Mouse (Mus musculus): Measurements from ENCODE around the gene Jagn1. TPM values are rescaled to one million over a fixed set of nuclear protein-coding genes. Genes with fewer than 3 reads are reported as not detected.

The Jagn1 gene
- total RNA-seq, 2 experiments from 2014 or later, result 35.7 to 36.8 TPM

- Histone ChIP-seq H3K4me3 (peak overlapping the region; percentile 87), H3K27ac (peak overlapping the region; percentile 84)
- no peak for TF ChIP-seq CTCF (IDR thresholded peaks at IDR 0.05)
- peak in 1 of 2 experiments; percentile 24 for DNase-seq (ENCODE audit: extremely low spot score in 1 of 2, low spot score in 2 of 2)
- intact Hi-C loops (cut with DNase I), result loop anchor here (2.0 kb wide), 1 partner anchor 26 kb away; no protein-coding TSS in a partner anchor
These were observed 23.7 kb upstream of the Jagn1 start for GRCm38 (mm10) chr6:113418441-113419198.

DNA sequence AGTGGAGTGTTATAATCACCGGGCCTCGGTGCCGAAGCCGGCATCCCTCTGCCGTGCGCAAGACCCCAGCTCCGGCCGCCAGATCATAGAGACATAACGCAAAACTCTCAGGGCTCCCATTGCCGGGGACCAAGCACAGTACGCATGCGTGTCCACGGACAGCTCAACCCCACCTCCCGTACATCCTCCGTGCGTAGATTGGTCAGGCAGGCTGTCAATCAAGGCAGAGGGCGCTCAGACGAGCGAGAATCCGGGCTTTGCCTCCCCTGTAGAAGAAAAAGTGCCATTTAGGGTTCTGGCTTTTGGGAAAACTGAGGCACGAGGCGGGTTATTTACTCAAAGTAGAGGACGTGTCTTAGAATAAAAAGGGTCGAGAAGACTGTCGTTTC, 23.2 kb upstream of the Jagn1 start, which contains the start of gene Rpusd3:
TSS of gene Rpusd3 (minus strand) at position 142 of the 389 bp plus-strand sequence.
- Histone ChIP-seq H3K27ac (peak within 1 kb of the TSS; percentile 84), H3K4me3 (peak within 1 kb of the TSS; percentile 87)
- no peak for TF ChIP-seq CTCF (IDR thresholded peaks at IDR 0.05)
- peak; percentile 97 to 99 for DNase-seq (ENCODE audit: extremely low spot score in 1 of 2, low spot score in 2 of 2)
- intact Hi-C loops (cut with DNase I), result loop anchor here (2.0 kb wide), 1 partner anchor 26 kb away; no protein-coding TSS in a partner anchor

DNA sequence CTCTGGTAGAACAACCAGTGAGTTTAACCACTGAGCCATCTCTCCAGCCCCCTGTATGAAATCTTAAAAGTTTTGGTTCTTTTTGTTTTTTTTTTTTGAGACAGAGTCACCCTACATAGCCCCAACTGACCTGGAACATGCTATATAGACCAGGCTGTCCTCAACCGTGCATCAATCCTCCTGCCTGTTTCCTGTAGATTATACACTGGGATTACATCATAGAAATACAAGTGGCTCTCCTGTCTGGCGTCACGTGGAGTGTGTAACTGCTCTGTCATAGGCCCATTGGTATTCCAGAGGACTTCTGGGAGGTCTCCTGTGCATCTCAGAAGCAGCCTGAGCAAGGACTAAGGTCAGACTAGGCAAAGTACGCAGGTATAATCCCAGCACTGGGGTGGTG, 19.4 kb upstream of the Jagn1 start:
- Histone ChIP-seq H3K27ac (no peak overlapping the region), H3K4me3 (no peak overlapping the region)
- no peak for DNase-seq (ENCODE audit: extremely low spot score in 1 of 2, low spot score in 2 of 2)
- no peak for TF ChIP-seq CTCF (IDR thresholded peaks at IDR 0.05)
- intact Hi-C loops (cut with DNase I), result no loop called here

- intact Hi-C loops (cut with DNase I), result no loop called here
- Histone ChIP-seq H3K27ac (no peak overlapping the region), H3K4me3 (no peak overlapping the region)
- no peak for DNase-seq (ENCODE audit: extremely low spot score in 1 of 2, low spot score in 2 of 2)
- peak; percentile 37 for TF ChIP-seq CTCF (IDR thresholded peaks at IDR 0.05)
These were observed 18.2 kb upstream of the Jagn1 start for GRCm38 (mm10) chr6:113424187-113424586.

DNA sequence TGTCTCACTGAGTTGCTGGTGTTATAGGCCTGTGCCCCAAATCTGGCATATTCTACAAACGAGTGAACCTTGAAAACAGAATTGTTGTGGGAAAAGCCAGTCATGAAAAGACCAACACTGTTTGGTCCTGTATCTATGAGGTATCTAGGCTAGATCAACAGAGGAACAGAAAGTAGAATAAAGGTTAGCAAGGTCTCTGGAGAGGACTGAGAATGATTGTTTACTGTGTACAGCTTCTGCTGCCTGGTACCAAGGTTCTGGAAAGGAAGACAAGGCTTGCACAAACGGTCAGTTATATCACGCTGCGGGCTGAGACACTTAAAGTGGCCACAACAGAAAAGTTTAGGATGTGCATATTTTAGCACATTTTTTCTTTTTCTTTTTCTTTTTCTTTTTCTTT, 15.7 kb upstream of the Jagn1 start:
- no peak for TF ChIP-seq CTCF (IDR thresholded peaks at IDR 0.05)
- H3K27ac ChIP-seq, result no peak overlapping the region
- no peak for DNase-seq (ENCODE audit: extremely low spot score in 1 of 2, low spot score in 2 of 2)
- H3K4me3 ChIP-seq, result no peak overlapping the region
- intact Hi-C loops (cut with DNase I), result no loop called here

GRCm38 (mm10) chr6:113427397-113427796, 15.0 kb upstream of the Jagn1 start:
- Histone ChIP-seq H3K4me3 (no peak overlapping the region), H3K27ac (no peak overlapping the region)
- TF ChIP-seq CTCF (IDR thresholded peaks at IDR 0.05), result peak; percentile 50
- no peak for DNase-seq (ENCODE audit: extremely low spot score in 1 of 2, low spot score in 2 of 2)
- intact Hi-C loops (cut with DNase I), result no loop called here

DNA sequence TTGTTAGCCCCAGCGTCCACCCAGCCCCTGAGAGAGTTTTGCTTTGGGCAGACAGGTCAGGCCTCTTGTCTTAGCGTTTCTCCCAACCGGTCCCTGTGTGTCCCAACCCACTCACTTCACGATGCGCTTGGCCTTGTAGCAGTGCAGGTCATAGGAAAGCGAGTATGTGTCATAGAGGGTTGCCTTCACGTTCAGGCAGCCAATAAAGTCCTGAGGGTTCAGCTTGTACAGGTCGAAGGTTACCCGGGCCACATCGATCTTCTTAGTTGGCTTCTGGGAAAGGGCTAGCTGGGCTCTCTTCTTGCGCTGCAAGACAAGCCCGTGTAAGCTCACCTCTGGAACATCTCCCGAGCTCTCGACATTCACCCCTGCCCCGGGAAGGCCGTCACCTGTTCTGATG, 14.4 kb upstream of the Jagn1 start:
- Histone ChIP-seq H3K27ac (no peak overlapping the region), H3K4me3 (no peak overlapping the region)
- no peak for TF ChIP-seq CTCF (IDR thresholded peaks at IDR 0.05)
- DNase-seq (ENCODE audit: extremely low spot score in 1 of 2, low spot score in 2 of 2), result no peak
- intact Hi-C loops (cut with DNase I), result no loop called here

DNA sequence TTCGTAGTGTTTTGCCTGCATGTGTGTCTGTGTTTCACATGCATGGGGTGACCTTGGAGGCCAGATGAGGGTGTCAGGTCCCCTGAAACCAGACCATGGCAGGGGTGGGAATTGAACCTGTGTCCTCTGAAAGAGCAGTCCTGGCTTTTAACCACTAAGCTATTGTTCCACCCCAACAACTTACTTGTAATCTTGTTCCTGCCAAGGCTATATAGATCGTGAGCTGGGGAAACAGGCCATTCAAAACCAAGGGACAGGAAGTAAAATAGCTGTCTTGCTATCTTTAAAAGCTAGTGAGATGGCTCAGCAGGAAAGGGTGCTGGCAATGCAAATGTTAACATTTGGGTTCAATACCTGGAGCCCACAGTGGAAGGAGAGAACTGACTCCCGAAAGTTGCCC, 12.4 kb upstream of the Jagn1 start:
- TF ChIP-seq CTCF (IDR thresholded peaks at IDR 0.05), result no peak
- Histone ChIP-seq H3K4me3 (no peak overlapping the region), H3K27ac (no peak overlapping the region)
- intact Hi-C loops (cut with DNase I), result no loop called here
- DNase-seq (ENCODE audit: extremely low spot score in 1 of 2, low spot score in 2 of 2), result no peak

- no peak overlapping the region for H3K27ac ChIP-seq
- intact Hi-C loops (cut with DNase I), result no loop called here
- TF ChIP-seq CTCF (IDR thresholded peaks at IDR 0.05), result no peak
- no peak for DNase-seq (ENCODE audit: extremely low spot score in 1 of 2, low spot score in 2 of 2)
- H3K4me3 ChIP-seq, result no peak overlapping the region
These were observed 11.5 kb upstream of the Jagn1 start for GRCm38 (mm10) chr6:113430846-113431245.

DNA sequence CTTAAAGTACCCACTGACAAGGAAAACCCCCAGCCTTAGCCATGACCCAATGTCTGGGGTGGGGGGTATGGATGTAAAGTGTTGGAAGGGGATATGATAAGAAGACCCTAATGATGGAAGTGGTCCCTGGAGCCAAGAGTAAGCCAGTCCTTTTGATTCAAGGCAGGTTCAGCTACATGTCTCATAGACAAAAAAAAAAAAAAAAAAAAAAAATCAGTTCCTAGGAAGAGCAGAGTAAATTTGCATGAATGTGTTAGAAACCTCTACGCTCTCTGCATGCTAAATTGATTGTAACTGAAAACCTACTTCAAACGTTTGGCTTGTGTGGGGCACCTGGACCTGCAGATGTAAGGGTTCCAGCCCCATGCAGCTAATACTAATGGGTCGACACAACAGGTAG, 10.6 kb upstream of the Jagn1 start:
- no peak for DNase-seq (ENCODE audit: extremely low spot score in 1 of 2, low spot score in 2 of 2)
- Histone ChIP-seq H3K27ac (no peak overlapping the region), H3K4me3 (no peak overlapping the region)
- intact Hi-C loops (cut with DNase I), result no loop called here
- TF ChIP-seq CTCF (IDR thresholded peaks at IDR 0.05), result no peak

GRCm38 (mm10) chr6:113433661-113434060, 8.7 kb upstream of the Jagn1 start:
- no peak for DNase-seq (ENCODE audit: extremely low spot score in 1 of 2, low spot score in 2 of 2)
- TF ChIP-seq CTCF (IDR thresholded peaks at IDR 0.05), result no peak
- no peak overlapping the region for H3K27ac ChIP-seq
- no peak overlapping the region for H3K4me3 ChIP-seq
- intact Hi-C loops (cut with DNase I), result no loop called here

DNA sequence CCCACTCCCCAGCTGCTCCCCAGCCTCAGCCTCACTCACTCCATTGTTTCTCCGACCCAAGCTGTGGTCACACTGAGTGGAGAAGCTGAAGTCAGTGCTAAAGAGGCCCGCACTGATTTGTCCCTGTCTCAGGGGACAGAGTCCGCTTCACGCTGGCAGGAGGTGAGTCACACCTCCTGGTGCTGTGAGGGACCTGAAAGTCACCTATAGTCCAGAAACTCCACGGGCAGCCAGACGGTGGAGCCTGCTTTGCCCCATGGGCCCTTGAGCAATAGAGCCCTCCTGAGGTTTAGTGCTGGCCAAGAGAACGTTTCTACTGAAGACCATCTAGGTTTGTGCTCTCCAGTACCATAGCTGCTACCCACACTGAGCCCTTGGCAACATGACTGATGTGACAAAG, 7.7 kb upstream of the Jagn1 start:
- Histone ChIP-seq H3K27ac (no peak overlapping the region), H3K4me3 (no peak overlapping the region)
- intact Hi-C loops (cut with DNase I), result no loop called here
- no peak for DNase-seq (ENCODE audit: extremely low spot score in 1 of 2, low spot score in 2 of 2)
- no peak for TF ChIP-seq CTCF (IDR thresholded peaks at IDR 0.05)

DNA sequence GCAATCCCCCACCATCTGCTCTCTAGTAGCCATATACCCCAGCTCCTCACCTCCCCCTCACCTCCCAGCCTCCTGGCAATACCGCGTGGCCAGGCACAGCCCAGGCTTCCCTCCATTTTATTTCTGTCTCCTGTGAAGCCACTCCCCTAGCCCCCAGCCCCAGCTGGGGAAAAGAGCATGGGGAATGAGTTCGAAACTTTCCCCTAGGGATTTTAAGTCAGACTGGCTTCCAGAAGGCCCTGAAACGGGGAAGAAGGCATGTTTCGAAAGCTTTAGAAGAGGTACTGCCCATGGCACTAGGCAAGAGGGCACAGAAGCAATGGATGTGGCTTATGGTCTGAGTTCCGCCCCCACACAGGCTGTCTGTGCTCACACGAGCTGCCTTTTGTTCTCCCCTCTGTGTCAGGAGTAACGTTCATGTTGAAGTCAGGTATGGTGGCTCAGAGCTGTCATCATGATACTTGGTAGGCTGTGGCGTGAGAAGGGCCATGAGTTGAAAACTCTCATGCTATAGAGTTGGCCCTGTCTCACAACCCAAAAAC, 6.6 kb upstream of the Jagn1 start, which contains the start of gene Cidec:
TSS of gene Cidec (minus strand) at position 97 of the 542 bp plus-strand sequence.
- Histone ChIP-seq H3K4me3 (no peak within 1 kb of the TSS), H3K27ac (no peak within 1 kb of the TSS)
- TF ChIP-seq CTCF (IDR thresholded peaks at IDR 0.05), result no peak
- intact Hi-C loops (cut with DNase I), result no loop called here
- DNase-seq (ENCODE audit: extremely low spot score in 1 of 2, low spot score in 2 of 2), result no peak

Measured in left cerebral cortex, adult 2 months (tissue).